Mouse (Mus musculus) bone marrow, adult 2 months (tissue): ENCODE measurements at regions not wholly inside any gene's neighbourhood (a gene's known extent, or its start where the extent isn't known, plus 50 kb on each side); places are given as distances from the start of the nearest gene placed in this dataset.
"Not testable (repeated sequence)": the region's sequence is repeated elsewhere in the genome, so short reads cannot be mapped to it uniquely, and the experiment has no call there.

ENCODE experiments used
- H3K27ac ChIP-seq: fragments of 200-500 bp; 2 replicates; pipeline ENCODE4 v1.5.1; 2012; ENCODE audit warnings: low read depth, mild to moderate bottlenecking, control low read depth, inconsistent platforms, low read length; ENCODE audit not compliant: control insufficient read depth, poor library complexity, insufficient read depth
- H3K4me1 ChIP-seq: fragments of 200-500 bp; 2 replicates; pipeline ENCODE4 v1.6.1; 2011; ENCODE audit warnings: low read length; ENCODE audit not compliant: control insufficient read depth, insufficient read depth
- H3K4me3 ChIP-seq: fragments of 200-500 bp; replicated peaks from 2 replicates; pipeline ENCODE3; 2011; ENCODE audit warnings: mild to moderate bottlenecking, low read depth, low read length, control low read depth; ENCODE audit not compliant: control insufficient read depth
- CTCF ChIP-seq: fragments of 200-500 bp; IDR thresholded peaks from 2 replicates; pipeline ENCODE4 v1.5.1; 2011; ENCODE audit warnings: low read length, control low read depth; ENCODE audit not compliant: control insufficient read depth, insufficient read depth
- POLR2A ChIP-seq: fragments of 200-500 bp; IDR thresholded peaks from 2 replicates; pipeline ENCODE4 v1.6.1; 2011; ENCODE audit warnings: low read depth, mild to moderate bottlenecking, control low read depth, low read length, borderline replicate concordance; ENCODE audit not compliant: control insufficient read depth
- WGBS: fragments of 180-500 bp; shearing (Covaris S2); methylation state at CpG from one replicate; pipeline ENCODE4 v1.1.7; 2018; 5-methylcytosine and 5-hydroxymethylcytosine counted together

DNA sequence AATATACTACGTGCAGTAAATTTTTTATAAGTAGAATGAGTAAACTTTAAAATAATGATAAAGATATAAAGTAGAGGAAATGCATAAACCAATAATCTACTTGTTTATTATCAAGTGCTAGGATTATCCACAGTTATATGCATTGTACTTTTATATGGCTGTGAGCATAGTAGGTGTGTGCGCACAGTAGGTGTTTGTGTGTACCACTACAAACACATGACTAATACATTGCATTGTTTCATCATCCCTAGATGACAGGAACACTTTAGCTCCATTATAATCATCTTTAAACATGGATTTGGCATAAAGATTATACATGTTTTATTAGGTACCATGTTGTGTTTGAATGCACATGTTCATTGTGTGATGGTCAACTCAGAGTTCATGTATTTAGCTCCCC, 124.7 kb upstream of the Vldlr start:
- Histone ChIP-seq H3K27ac (no peak overlapping the region), H3K4me3 (no peak overlapping the region), H3K4me1 (no peaks in the 10 kb centered on the region)
- WGBS = 84% methylated on average over 2 of the region's 2 CpGs
- TF ChIP-seq POLR2A (no peak), CTCF (no peak)

- WGBS = 77% methylated on average over 13 of the region's 13 CpGs
- Histone ChIP-seq H3K4me3 (no peak overlapping the region), H3K4me1 (no peaks in the 10 kb centered on the region; the same call in 1 of the 2 replicates), H3K27ac (no peak overlapping the region)
- TF ChIP-seq CTCF (no peak), POLR2A (no peak)
Measured at GRCm38 (mm10) chr19:27094777-27095478, 121.4 kb upstream of the Vldlr start.

- no peak overlapping the region for H3K4me3 ChIP-seq
- WGBS = 88% methylated on average over 1 of the region's 1 CpGs
- no peaks in the 10 kb centered on the region; the same call in 1 of the 2 replicates for H3K4me1 ChIP-seq
- no peak for TF ChIP-seq POLR2A
- no peak for TF ChIP-seq CTCF
- no peak overlapping the region for H3K27ac ChIP-seq
Measured at GRCm38 (mm10) chr19:27099921-27100320, 116.4 kb upstream of the Vldlr start.

DNA sequence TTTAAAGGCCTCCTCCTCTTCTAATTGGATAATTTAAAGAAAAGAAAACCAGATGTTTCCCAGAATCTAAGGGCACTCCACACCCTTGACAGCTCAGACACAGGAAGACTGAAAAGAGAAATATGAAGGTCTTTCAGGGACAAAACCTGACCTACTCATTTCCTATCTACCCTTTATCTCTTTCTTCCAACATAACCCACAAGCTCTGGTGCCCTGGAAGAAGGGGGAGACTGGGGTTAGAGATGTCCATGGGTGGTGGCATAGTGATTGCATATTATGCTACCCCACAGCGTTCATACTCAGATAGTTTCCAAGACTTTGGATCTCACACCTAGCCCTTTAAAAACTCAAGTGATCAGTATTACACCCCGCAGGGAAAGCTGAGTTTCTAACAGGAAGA, 105.8 kb upstream of the Vldlr start:
- no peak for TF ChIP-seq CTCF
- TF ChIP-seq POLR2A = no peak
- Histone ChIP-seq H3K4me3 (no peak overlapping the region), H3K27ac (no peak overlapping the region), H3K4me1 (no peaks in the 10 kb centered on the region; the same call in 1 of the 2 replicates)
- 14% methylated on average over 2 of the region's 2 CpGs for WGBS

DNA sequence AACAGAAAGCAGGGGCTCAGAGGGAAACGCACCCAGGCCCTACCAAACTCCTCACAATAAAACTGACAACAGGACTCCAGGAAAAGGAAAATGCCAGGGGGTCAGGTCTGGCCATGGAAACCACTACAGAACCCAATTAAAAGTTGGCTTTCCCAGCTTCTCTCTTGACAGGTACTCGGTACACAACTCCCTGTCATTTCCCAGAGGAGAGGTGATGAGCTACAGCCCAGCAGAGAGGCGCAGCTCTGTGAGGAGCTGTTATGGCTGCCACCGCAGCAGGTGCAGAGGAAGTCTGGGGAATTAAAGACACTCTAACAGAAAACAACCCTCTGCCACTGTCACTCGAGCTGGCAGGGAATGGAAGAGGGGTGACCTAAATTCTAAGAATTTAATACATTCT, 95.4 kb upstream of the Vldlr start:
- TF ChIP-seq POLR2A (no peak), CTCF (no peak)
- Histone ChIP-seq H3K27ac (no peak overlapping the region), H3K4me1 (peaks cover 1% of the 10 kb centered on the region; the same call in 1 of the 2 replicates), H3K4me3 (no peak overlapping the region)
- WGBS = 42% methylated on average over 5 of the region's 5 CpGs

DNA sequence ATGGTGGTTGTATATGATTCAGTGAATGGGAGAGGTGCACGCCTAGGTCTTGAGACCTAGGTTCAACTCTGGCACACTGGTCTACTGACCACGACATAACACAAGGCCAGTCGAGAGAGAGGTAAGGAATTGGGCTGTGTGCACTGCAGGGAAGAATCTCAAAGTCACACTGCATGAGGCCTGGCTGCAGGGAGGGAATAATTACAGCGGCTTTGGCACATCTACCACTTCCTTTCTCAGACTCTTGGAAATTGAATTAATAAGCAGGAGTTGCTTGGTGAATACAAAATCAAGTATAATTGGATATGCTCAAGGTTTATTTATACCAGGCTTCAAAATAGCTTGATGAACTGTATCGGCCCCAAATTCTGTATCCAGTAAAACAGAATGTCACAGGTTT, 93.9 kb upstream of the Vldlr start:
- no peak for TF ChIP-seq CTCF
- no peak overlapping the region for H3K27ac ChIP-seq
- no peak overlapping the region for H3K4me3 ChIP-seq
- WGBS = 70% methylated on average over 5 of the region's 5 CpGs
- H3K4me1 ChIP-seq = peaks cover 1% of the 10 kb centered on the region; the same call in 1 of the 2 replicates

DNA sequence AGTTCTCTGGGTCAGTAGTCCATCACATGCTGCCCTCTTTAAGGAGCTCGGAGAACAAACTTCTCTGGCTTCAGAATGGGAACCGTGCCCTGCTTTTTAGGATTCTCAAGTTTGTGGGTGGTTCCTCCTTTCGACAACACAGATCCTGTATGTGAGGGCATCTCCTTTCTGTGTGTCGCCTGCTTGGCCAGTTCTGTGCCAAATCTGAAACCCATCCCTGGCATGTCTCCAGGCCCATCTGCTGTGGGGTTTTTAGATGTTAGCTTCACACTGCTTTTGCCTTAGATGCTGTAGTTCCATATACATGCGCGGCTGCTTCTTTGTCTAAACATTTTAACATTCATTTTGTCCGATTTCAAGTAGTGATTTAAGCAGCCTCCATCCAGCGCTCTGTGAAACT, 93.0 kb upstream of the Vldlr start:
- no peak overlapping the region for H3K4me3 ChIP-seq
- H3K27ac ChIP-seq = no peak overlapping the region
- peaks cover 1% of the 10 kb centered on the region; the same call in 1 of the 2 replicates for H3K4me1 ChIP-seq
- TF ChIP-seq POLR2A (no peak), CTCF (no peak)
- WGBS = 47% methylated on average over 8 of the region's 8 CpGs

DNA sequence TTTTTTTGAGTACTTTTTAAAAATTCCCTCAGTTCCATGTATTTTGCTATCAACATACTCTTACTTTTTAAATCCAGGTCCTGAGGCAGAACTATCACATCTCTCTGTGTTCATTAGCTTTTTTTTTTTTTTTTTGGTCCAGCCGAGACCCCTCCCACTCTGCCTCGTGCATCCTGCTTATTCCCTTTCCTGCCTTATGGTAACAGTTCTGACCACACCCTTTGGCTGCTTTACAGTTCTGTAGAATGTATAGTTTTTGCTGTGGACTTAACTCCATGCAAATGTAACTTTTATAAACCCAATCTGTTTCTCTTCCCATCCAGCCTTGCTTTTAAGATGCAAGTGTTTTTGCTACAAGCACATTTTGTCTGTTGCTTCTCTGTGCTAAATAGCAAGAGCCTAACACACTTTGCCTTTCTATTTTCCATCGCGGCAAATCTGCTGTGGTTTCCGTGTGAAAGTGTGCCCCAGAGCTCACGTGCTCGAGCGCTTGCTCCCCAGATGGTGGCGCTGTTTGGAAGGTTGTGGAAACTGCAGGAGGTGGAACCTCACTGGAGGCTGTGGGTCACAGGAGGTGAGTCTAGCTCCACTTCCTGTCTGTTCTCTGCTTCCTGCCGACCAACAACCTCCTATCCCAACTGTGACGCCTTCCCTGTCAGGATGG, 92.3 kb upstream of the Vldlr start:
- Histone ChIP-seq H3K27ac (no peak overlapping the region), H3K4me1 (peaks cover 1% of the 10 kb centered on the region; the same call in 1 of the 2 replicates), H3K4me3 (no peak overlapping the region)
- 20% methylated on average over 11 of the region's 11 CpGs for WGBS
- TF ChIP-seq CTCF = peak; percentile 48; the same call in 1 of the 2 replicates
- no peak for TF ChIP-seq POLR2A

DNA sequence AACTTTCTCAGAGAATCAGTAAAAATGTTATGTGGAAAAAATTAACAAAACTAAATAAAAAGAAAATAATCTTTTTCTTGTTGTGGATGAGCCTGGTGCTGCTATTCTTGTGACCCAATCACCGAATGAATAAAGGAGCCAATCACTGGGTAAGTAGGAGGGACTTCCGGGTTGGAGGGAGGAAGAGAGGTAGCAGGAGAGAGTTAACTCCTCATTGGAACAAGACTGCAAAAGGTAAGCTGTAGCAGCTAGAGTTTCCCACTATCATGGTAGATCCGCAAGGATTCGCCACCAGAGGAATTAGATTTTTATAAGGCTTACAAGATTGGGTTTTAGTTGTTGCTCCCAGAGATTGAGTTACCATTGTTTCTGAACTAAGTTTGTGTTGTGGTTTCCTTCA, 87.8 kb upstream of the Vldlr start:
- not testable (repeated sequence) for H3K4me3 ChIP-seq, H3K4me1 ChIP-seq, H3K27ac ChIP-seq
- 81% methylated on average over 4 of the region's 4 CpGs for WGBS
